39 mouse cellular contexts compared by ENCODE assay signal in genomic region chr3:109134036-109134435, GRCm38 (mm10). TPM values are rescaled to one million over a fixed set of nuclear protein-coding genes. Genes with fewer than 3 reads are reported as not detected.
"Had no signal": no experiment of that assay in that cellular context is flagged by ENCODE, and none has a peak within 500 bp of the region (broad histone marks: within the 10 kb centered on the region; RNA-seq: fewer than 3 reads in every experiment).

No protein-coding gene starts in this region.

- H3K4me3 ChIP-seq: embryonic facial prominence, embryonic 10.5 days; embryonic facial prominence, embryonic 12.5 days; embryonic facial prominence, embryonic 13.5 days; embryonic facial prominence, embryonic 15.5 days; erythroblast, embryonic 14.5 days; forebrain, embryonic 10.5 days; forebrain, embryonic 12.5 days; forebrain, embryonic 13.5 days; forebrain, embryonic 15.5 days; gastrocnemius, adult 2 months; heart, adult 2 months had no signal

- DNase-seq: cerebellum, adult 2 months; cerebellum, adult 8-10 months; cerebellum, adult 9-10 months; cerebellum, adult 9-11 months; cerebellum, postnatal 10 days; cerebellum, postnatal 14 days; cerebellum, postnatal 25 days; cerebellum, postnatal 36 days; embryo, embryonic 11 days; forebrain, postnatal 0 days; gastrocnemius, adult 2 months; gastrocnemius, postnatal 10 days; gastrocnemius, postnatal 14 days; gastrocnemius, postnatal 25 days; gastrocnemius, postnatal 36 days; heart, adult 18-20 months; heart, adult 2 months had no signal

- H3K27ac ChIP-seq: embryonic facial prominence, embryonic 10.5 days; embryonic facial prominence, embryonic 12.5 days; embryonic facial prominence, embryonic 13.5 days; embryonic facial prominence, embryonic 15.5 days; forebrain, embryonic 10.5 days; forebrain, embryonic 12.5 days; forebrain, embryonic 13.5 days; forebrain, embryonic 15.5 days; gastrocnemius, adult 2 months; heart, adult 2 months had no signal

- H3K36me3 ChIP-seq: forebrain, embryonic 12.5 days; forebrain, embryonic 15.5 days had no signal

- ATAC-seq: forebrain, embryonic 13.5 days; forebrain, embryonic 14.5 days; forebrain, embryonic 15.5 days; forebrain, embryonic 16.5 days; forebrain, postnatal 0 days had no signal

- H3K4me1 ChIP-seq: embryonic facial prominence, embryonic 10.5 days; embryonic facial prominence, embryonic 12.5 days; embryonic facial prominence, embryonic 13.5 days; embryonic facial prominence, embryonic 15.5 days; forebrain, embryonic 10.5 days; forebrain, embryonic 12.5 days; forebrain, embryonic 13.5 days; forebrain, embryonic 15.5 days had no signal

- H3K27me3 ChIP-seq: embryonic facial prominence, embryonic 12.5 days; embryonic facial prominence, embryonic 13.5 days; embryonic facial prominence, embryonic 15.5 days; forebrain, embryonic 12.5 days; forebrain, embryonic 13.5 days; forebrain, embryonic 15.5 days had no signal

RNA-seq across cellular contexts. Expression of gene Slc25a54, which starts 53.8 kb away (rescaled TPM):
- total RNA-seq: common myeloid progenitor, adult 5-6 weeks; forebrain, postnatal 0 days; gastrocnemius, adult 18-20 months; gastrocnemius, adult 2 months; gastrocnemius, adult 8-10 months; gastrocnemius, postnatal 10 days; gastrocnemius, postnatal 14 days; gastrocnemius, postnatal 25 days; gastrocnemius, postnatal 36 days; gastrocnemius, postnatal 4 days; granulocyte monocyte progenitor cell, adult 5-6 weeks; heart, adult 18-20 months; heart, adult 2 months; heart, adult 8-10 months had no signal
- polyA plus RNA-seq: cerebellum, adult 2 months; cortical plate, adult 2 months; embryonic facial prominence, embryonic 10.5 days; embryonic facial prominence, embryonic 11.5 days; embryonic facial prominence, embryonic 12.5 days; embryonic facial prominence, embryonic 13.5 days; embryonic facial prominence, embryonic 14.5 days; embryonic facial prominence, embryonic 15.5 days; erythroblast, embryonic 14.5 days; forebrain, embryonic 10.5 days; forebrain, embryonic 11.5 days; forebrain, embryonic 13.5 days; forebrain, embryonic 14.5 days; forebrain, embryonic 15.5 days; forebrain, embryonic 16.5 days; forebrain, postnatal 0 days; gonadal fat pad, adult 2 months; heart, adult 2 months had no signal
